Mouse (Mus musculus) myocyte (in vitro differentiated cells): ENCODE data around the gene Nub1.

Experiments used
- CEBPB ChIP-seq: IDR thresholded peaks from 2 replicates; pipeline ENCODE4 v1.6.1; 2011; ENCODE audit warnings: mild to moderate bottlenecking, moderate library complexity; ENCODE audit not compliant: poor library complexity, insufficient read depth, severe bottlenecking
- E2F4 ChIP-seq: IDR thresholded peaks from one replicate; pipeline ENCODE4 v1.6.1; 2011; ENCODE audit warnings: mild to moderate bottlenecking, control low read depth, moderate library complexity; ENCODE audit not compliant: insufficient read depth
- MAX ChIP-seq: IDR thresholded peaks from one replicate; pipeline ENCODE4 v1.6.1; 2011; ENCODE audit warnings: low read depth, mild to moderate bottlenecking, control low read depth
- MYOD1 ChIP-seq, 3 experiments: IDR thresholded peaks; one replicate each; pipeline ENCODE4 v1.6.1; 2011; ENCODE audit warnings: control low read depth in 2 of 3, low read depth in 2 of 3, mild to moderate bottlenecking in 2 of 3, moderate library complexity in 1 of 3; ENCODE audit not compliant: insufficient read length in 2 of 3, control insufficient read depth in 1 of 3
- POLR2A ChIP-seq: IDR thresholded peaks from one replicate; pipeline ENCODE4 v1.6.1; 2011; ENCODE audit warnings: low read depth, mild to moderate bottlenecking, control low read depth, moderate library complexity; ENCODE audit not compliant: insufficient read length

DNA sequence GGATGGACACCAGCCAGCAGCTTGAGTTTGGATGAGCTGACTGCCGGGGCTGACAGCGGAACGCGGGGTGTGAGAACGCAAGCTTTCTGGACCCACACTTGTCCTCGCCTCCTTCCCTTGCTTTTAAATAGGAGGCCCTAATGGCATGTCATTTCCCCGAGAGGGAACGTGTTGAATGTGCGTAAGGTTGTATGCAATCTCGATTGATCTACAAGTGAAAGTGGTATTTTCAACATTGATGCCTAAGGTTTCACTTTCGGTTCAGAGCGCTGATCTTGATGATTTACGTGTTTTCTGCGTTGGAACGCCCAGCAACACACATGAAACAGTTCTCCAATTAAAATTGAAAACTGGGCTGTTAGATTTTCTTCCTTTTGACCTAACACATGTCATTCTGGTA lies 844 bp downstream of the Nub1 start:
- no peak for TF ChIP-seq MAX
- TF ChIP-seq MYOD1 (IDR thresholded peaks at IDR 0.05; ENCODE audit: control insufficient read depth in 1 of 3, insufficient read length in 2 of 3, low read depth in 2 of 3), result no peak
- TF ChIP-seq E2F4, result no peak
- no peak for TF ChIP-seq POLR2A
- TF ChIP-seq CEBPB, result no peak
